Comparison of ENCODE assay signal across 1 mouse cellular context in genomic region chr2:122163430-122164195, GRCm38 (mm10).
A peak's percentile ranks its signal among the peaks of the same experiment; 100 is the strongest.
TF ChIP-seq lines count a peak whose summit lies in the region.

No protein-coding gene starts in this region.

TF ChIP-seq in CH12.LX, 34 proteins besides CTCF, POLR2A, EP300 and RAD21 (continued from another document):
- no peak for TF ChIP-seq CHD1 (IDR thresholded peaks at IDR 0.05; ENCODE audit: low read depth, low read length)
- no peak for TF ChIP-seq MAZ (IDR thresholded peaks at IDR 0.05; ENCODE audit: low read depth, low read length)
- TF ChIP-seq BHLHE40 (IDR thresholded peaks at IDR 0.05; ENCODE audit: low read depth, low read length): peak; percentile 80
- TF ChIP-seq RCOR1 (conservative IDR thresholded peaks at IDR 0.05; ENCODE audit: low read depth, low read length): no peak
- TF ChIP-seq JUN (IDR thresholded peaks at IDR 0.05; ENCODE audit: insufficient read depth, low read depth, low read length): no peak
- TF ChIP-seq HCFC1 (IDR thresholded peaks at IDR 0.05; ENCODE audit: low read depth, low read length): no peak
- peak; percentile 82; the same call in 1 of the 2 replicates for TF ChIP-seq MYC (IDR thresholded peaks at IDR 0.05; ENCODE audit: low read depth, low read length)
- peak; percentile 92 for TF ChIP-seq MAX (IDR thresholded peaks at IDR 0.05; ENCODE audit: low read length)
- no peak for TF ChIP-seq GABPA (IDR thresholded peaks at IDR 0.05; ENCODE audit: insufficient replicate concordance, low read depth, low read length)
- no peak for TF ChIP-seq CHD2 (IDR thresholded peaks at IDR 0.05; ENCODE audit: low read length)
- TF ChIP-seq NRF1 (IDR thresholded peaks at IDR 0.05; ENCODE audit: low read depth, low read length): no peak
- TF ChIP-seq UBTF (IDR thresholded peaks at IDR 0.05; ENCODE audit: low read depth, low read length): no peak
- no peak for TF ChIP-seq KAT2A (IDR thresholded peaks at IDR 0.05; ENCODE audit: insufficient replicate concordance, low read length)
- TF ChIP-seq ETS1 (conservative IDR thresholded peaks at IDR 0.05; ENCODE audit: low read depth, low read length): peak; percentile 86
- peak; percentile 67; the same call in 1 of the 2 replicates for TF ChIP-seq MEF2A (IDR thresholded peaks at IDR 0.05; ENCODE audit: borderline replicate concordance, low read depth, low read length)
- peak; percentile 75 for TF ChIP-seq ELF1 (IDR thresholded peaks at IDR 0.05; ENCODE audit: low read depth, low read length)
- TF ChIP-seq MAFK (IDR thresholded peaks at IDR 0.05; ENCODE audit: insufficient replicate concordance, low read length): peak; percentile 91
- TF ChIP-seq NELFE (IDR thresholded peaks at IDR 0.05; ENCODE audit: low read depth, low read length): no peak
- TF ChIP-seq TBP (conservative IDR thresholded peaks at IDR 0.05; ENCODE audit: low read depth, low read length): peak; percentile 68
- TF ChIP-seq USF2 (conservative IDR thresholded peaks at IDR 0.05; ENCODE audit: low read depth, low read length): no peak
- TF ChIP-seq MXI1 (IDR thresholded peaks at IDR 0.05; ENCODE audit: low read depth, low read length): peak; percentile 15; the same call in 1 of the 2 replicates
- no peak for TF ChIP-seq ZC3H11A (IDR thresholded peaks at IDR 0.05; ENCODE audit: low read depth, low read length)
- no peak for TF ChIP-seq SMC3 (IDR thresholded peaks at IDR 0.05; ENCODE audit: low read depth, low read length)
- TF ChIP-seq USF1 (IDR thresholded peaks at IDR 0.05; ENCODE audit: low read depth, low read length): no peak
- no peak for TF ChIP-seq POLR2AphosphoS2 (IDR thresholded peaks at IDR 0.05; ENCODE audit: low read depth, low read length)
- no peak for TF ChIP-seq ZNF384 (IDR thresholded peaks at IDR 0.05; ENCODE audit: low read depth, low read length)
- no peak for TF ChIP-seq JUND (conservative IDR thresholded peaks at IDR 0.05; ENCODE audit: low read depth, low read length)
- no peak for TF ChIP-seq SIN3A (IDR thresholded peaks at IDR 0.05; ENCODE audit: low read length)
- TF ChIP-seq TCF12 (IDR thresholded peaks at IDR 0.05; ENCODE audit: low read depth, low read length): peak; percentile 33; the same call in 1 of the 2 replicates
TF ChIP-seq in CH12.LX: peak in this region for 11.
